Mouse (Mus musculus): ENCODE measurements at regions not wholly inside any gene's neighbourhood (a gene's known extent, or its start where the extent isn't known, plus 50 kb on each side); places are given as distances from the start of the nearest gene placed in this dataset.

- H3K27me3 ChIP-seq = no peaks in the 10 kb centered on the region
- H3K4me2 ChIP-seq (replicated peaks) = no peak overlapping the region
- H3K27ac ChIP-seq = no peak overlapping the region
- no peak for ATAC-seq (ENCODE audit: low FRiP score)
- no peaks in the 10 kb centered on the region for H3K4me1 ChIP-seq
- no peak overlapping the region for H3K4me3 ChIP-seq
- no peak overlapping the region for H3K9ac ChIP-seq
- H3K9me3 ChIP-seq (replicated peaks) = no peaks in the 10 kb centered on the region
- H3K36me3 ChIP-seq = no peaks in the 10 kb centered on the region
- 68% methylated on average over 1 of the region's 1 CpGs for WGBS
Measured at GRCm38 (mm10) chr13:84878178-84878849, 310.9 kb upstream of the Ccnh start.

DNA sequence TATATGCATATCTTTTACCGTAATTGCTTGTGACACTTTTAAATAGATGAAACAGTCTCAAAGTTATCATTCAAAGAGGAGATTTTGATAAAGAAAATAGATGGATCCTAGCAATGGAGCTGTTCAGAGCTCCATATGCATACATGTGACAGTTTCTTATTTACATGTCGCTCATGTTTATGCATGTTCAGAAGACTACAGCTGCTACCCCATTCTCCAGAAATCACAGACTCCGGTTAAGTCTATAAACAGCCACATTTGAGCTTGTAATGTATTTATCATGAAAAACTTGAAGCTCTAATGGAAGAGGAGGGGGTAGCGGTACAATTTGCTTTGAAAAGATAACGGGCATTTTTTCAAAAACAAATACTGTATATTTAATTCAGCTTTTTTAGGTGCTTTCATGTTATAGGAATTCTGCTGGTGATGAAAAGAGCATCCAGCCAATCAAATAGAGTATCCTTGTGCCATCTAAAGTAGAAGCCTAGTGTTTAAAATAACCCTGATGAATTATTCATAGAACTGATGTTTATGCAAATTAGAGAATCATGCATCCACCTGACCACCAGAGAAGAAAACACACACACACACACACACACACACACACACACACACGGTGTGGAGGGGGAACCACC, 283.7 kb upstream of the Ccnh start:
- Histone ChIP-seq H3K9me3 (replicated peaks) (no peaks in the 10 kb centered on the region), H3K27ac (peak overlapping the region; percentile 72), H3K4me1 (no peaks in the 10 kb centered on the region), H3K4me2 (replicated peaks) (peak overlapping the region; percentile 19; the same call in 1 of the 2 replicates), H3K27me3 (no peaks in the 10 kb centered on the region), H3K4me3 (no peak overlapping the region), H3K9ac (no peak overlapping the region), H3K36me3 (no peaks in the 10 kb centered on the region)
- WGBS = 60% methylated on average over 6 of the region's 6 CpGs
- ATAC-seq (ENCODE audit: low FRiP score) = peak; percentile 96

- H3K4me3 ChIP-seq = no peak overlapping the region
- H3K36me3 ChIP-seq = no peaks in the 10 kb centered on the region
- H3K27me3 ChIP-seq = no peaks in the 10 kb centered on the region
- no peaks in the 10 kb centered on the region for H3K9me3 ChIP-seq (replicated peaks)
- peak overlapping the region; percentile 19; the same call in 1 of the 2 replicates for H3K4me2 ChIP-seq (replicated peaks)
- H3K4me1 ChIP-seq = no peaks in the 10 kb centered on the region
- WGBS = 56% methylated on average over 3 of the region's 3 CpGs
- 0 out of 2 replicates have a peak overlapping the region, but pooled peaks have one; percentile 55 for H3K27ac ChIP-seq
- H3K9ac ChIP-seq = no peak overlapping the region
- ATAC-seq (ENCODE audit: low FRiP score) = peak; percentile 90
Measured at GRCm38 (mm10) chr13:84905994-84906393, 283.2 kb upstream of the Ccnh start.

- Histone ChIP-seq H3K27me3 (no peaks in the 10 kb centered on the region), H3K9ac (no peak overlapping the region), H3K27ac (no peak overlapping the region), H3K4me1 (no peaks in the 10 kb centered on the region), H3K4me3 (no peak overlapping the region), H3K36me3 (no peaks in the 10 kb centered on the region), H3K9me3 (replicated peaks) (no peaks in the 10 kb centered on the region), H3K4me2 (replicated peaks) (no peak overlapping the region)
- no peak for ATAC-seq (ENCODE audit: low FRiP score)
- WGBS = 60% methylated on average over 1 of the region's 1 CpGs
Measured at GRCm38 (mm10) chr13:84931271-84931670, 257.9 kb upstream of the Ccnh start.

DNA sequence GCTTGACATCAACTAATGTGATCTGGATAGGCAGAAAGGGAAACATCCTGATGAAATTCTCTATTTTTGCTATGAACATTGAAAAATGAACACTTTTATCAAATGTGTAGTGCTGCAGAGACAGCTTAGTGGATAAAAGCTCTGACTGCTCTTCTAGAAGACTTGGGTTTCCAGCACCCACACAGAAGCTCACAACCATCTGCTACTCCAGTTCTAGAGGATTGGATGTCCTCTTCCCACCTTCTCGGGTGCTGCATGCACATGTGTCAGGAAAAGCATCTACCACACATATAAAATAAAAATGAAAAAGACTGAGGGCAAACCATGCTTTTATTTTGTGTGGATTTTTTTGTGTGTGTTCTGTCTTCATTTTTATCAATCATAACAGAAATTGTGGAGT, 253.6 kb upstream of the Ccnh start:
- Histone ChIP-seq H3K4me2 (replicated peaks) (no peak overlapping the region), H3K9me3 (replicated peaks) (no peaks in the 10 kb centered on the region), H3K27ac (no peak overlapping the region), H3K9ac (no peak overlapping the region), H3K4me1 (no peaks in the 10 kb centered on the region), H3K36me3 (no peaks in the 10 kb centered on the region), H3K4me3 (no peak overlapping the region), H3K27me3 (no peaks in the 10 kb centered on the region)
- 92% methylated on average over 1 of the region's 1 CpGs for WGBS
- no peak for ATAC-seq (ENCODE audit: low FRiP score)

DNA sequence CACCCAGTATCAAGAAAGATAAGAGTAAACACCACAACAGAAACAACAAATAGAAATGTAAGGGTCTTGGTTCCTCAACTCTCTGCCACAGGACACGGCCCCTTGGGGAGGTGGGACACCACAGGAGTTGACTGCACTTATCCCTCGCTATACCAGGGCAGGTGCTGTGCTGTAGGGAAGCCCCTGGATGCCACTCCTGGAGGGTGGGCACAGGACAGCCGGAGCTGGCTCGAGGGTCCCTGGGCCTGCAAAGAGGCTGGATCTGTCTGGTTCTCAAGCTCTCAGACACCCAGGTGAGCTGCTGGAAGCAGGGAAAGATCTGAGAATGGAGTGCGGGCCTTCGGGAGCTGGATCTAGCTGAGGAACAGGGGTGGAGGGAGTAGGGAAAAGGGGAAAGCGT, 249.5 kb upstream of the Ccnh start:
- no peak for ATAC-seq (ENCODE audit: low FRiP score)

DNA sequence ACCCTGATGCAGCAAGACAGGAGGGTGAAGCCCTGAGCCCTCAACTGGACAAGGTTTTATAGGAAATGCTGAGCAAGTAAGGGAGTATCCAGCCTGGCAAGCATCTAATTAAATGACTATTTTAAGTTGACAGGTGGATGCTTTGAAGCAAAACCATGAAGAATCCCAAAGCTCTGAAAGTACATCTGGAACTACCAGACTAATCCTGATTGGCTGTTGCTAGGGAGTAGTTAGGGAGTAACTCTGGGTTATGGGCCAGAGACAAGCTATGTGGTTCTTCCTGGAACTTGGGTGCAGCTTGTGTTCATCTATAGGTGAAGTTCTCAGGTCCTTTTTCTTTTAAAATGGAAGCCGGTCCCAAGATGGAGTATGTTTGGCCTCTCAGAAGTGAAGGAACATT, 248.3 kb upstream of the Ccnh start:
- 97% methylated on average over 1 of the region's 1 CpGs for WGBS
- ATAC-seq (ENCODE audit: low FRiP score) = no peak
- no peak overlapping the region for H3K4me3 ChIP-seq

More for the DNA sequence above, 249.5 kb upstream of the Ccnh start:
- Histone ChIP-seq H3K36me3 (no peaks in the 10 kb centered on the region), H3K9me3 (replicated peaks) (no peaks in the 10 kb centered on the region), H3K4me1 (no peaks in the 10 kb centered on the region), H3K27me3 (no peaks in the 10 kb centered on the region), H3K9ac (no peak overlapping the region), H3K4me2 (replicated peaks) (no peak overlapping the region), H3K27ac (no peak overlapping the region), H3K4me3 (no peak overlapping the region)
- WGBS = 85% methylated on average over 7 of the region's 7 CpGs

GRCm38 (mm10) chr13:84950873-84951272, 238.3 kb upstream of the Ccnh start:
- H3K9me3 ChIP-seq (replicated peaks) = no peaks in the 10 kb centered on the region
- H3K4me3 ChIP-seq = no peak overlapping the region
- H3K4me2 ChIP-seq (replicated peaks) = no peak overlapping the region
- H3K4me1 ChIP-seq = no peaks in the 10 kb centered on the region
- no peak overlapping the region for H3K27ac ChIP-seq
- ATAC-seq (ENCODE audit: low FRiP score) = no peak
- H3K9ac ChIP-seq = no peak overlapping the region
- no peaks in the 10 kb centered on the region for H3K36me3 ChIP-seq
- H3K27me3 ChIP-seq = no peaks in the 10 kb centered on the region
- WGBS = 56% methylated on average over 1 of the region's 1 CpGs

More for the DNA sequence above, 248.3 kb upstream of the Ccnh start:
- no peaks in the 10 kb centered on the region for H3K4me1 ChIP-seq
- no peaks in the 10 kb centered on the region for H3K36me3 ChIP-seq
- H3K27ac ChIP-seq = no peak overlapping the region
- no peaks in the 10 kb centered on the region for H3K9me3 ChIP-seq (replicated peaks)
- H3K4me2 ChIP-seq (replicated peaks) = no peak overlapping the region
- H3K9ac ChIP-seq = no peak overlapping the region
- H3K27me3 ChIP-seq = no peaks in the 10 kb centered on the region

- 86% methylated on average over 2 of the region's 2 CpGs for WGBS
- ATAC-seq (ENCODE audit: low FRiP score) = no peak
Measured at GRCm38 (mm10) chr13:84953161-84953560, 236.0 kb upstream of the Ccnh start.

GRCm38 (mm10) chr13:84953760-84954159, 235.4 kb upstream of the Ccnh start:
- Histone ChIP-seq H3K36me3 (no peaks in the 10 kb centered on the region), H3K4me1 (no peaks in the 10 kb centered on the region), H3K9me3 (replicated peaks) (no peaks in the 10 kb centered on the region), H3K4me3 (no peak overlapping the region), H3K27me3 (no peaks in the 10 kb centered on the region), H3K4me2 (replicated peaks) (no peak overlapping the region), H3K27ac (no peak overlapping the region), H3K9ac (no peak overlapping the region)
- WGBS = 68% methylated on average over 1 of the region's 1 CpGs
- ATAC-seq (ENCODE audit: low FRiP score) = no peak

More at GRCm38 (mm10) chr13:84953161-84953560, 236.0 kb upstream of the Ccnh start:
- Histone ChIP-seq H3K4me1 (no peaks in the 10 kb centered on the region), H3K9me3 (replicated peaks) (no peaks in the 10 kb centered on the region), H3K9ac (no peak overlapping the region), H3K27ac (no peak overlapping the region), H3K36me3 (no peaks in the 10 kb centered on the region), H3K4me3 (no peak overlapping the region), H3K27me3 (no peaks in the 10 kb centered on the region), H3K4me2 (replicated peaks) (no peak overlapping the region)

DNA sequence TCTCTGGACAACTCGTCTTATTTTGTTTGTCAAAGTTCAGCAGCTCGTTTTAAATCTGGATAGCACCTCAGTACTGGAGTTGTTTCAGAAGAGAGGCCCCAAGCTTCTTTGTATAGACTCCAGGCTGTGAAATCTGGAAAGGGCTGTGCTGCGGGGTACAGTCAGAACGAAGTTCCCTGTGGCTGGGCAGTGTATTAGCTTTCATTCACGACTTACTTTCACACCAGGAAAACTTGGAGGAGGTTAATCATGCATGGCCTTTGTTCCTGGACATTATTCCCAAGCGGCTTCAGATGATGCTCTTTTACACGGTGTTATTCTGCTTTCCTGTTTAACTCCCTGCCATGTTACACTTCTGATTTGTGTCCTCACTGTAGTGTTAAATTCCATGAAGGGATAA, 220.3 kb upstream of the Ccnh start:
- Histone ChIP-seq H3K27me3 (no peaks in the 10 kb centered on the region), H3K4me1 (peaks cover 3% of the 10 kb centered on the region; the same call in 1 of the 2 replicates), H3K9ac (no peak overlapping the region), H3K36me3 (no peaks in the 10 kb centered on the region), H3K27ac (no peak overlapping the region), H3K4me3 (no peak overlapping the region), H3K4me2 (replicated peaks) (no peak overlapping the region), H3K9me3 (replicated peaks) (no peaks in the 10 kb centered on the region)
- no peak for ATAC-seq (ENCODE audit: low FRiP score)
- 37% methylated on average over 7 of the region's 7 CpGs for WGBS

All from hindbrain, embryonic 12.5 days (tissue).